Comparison of ENCODE assay signal across 9 mouse cellular contexts in the genomic region with DNA sequence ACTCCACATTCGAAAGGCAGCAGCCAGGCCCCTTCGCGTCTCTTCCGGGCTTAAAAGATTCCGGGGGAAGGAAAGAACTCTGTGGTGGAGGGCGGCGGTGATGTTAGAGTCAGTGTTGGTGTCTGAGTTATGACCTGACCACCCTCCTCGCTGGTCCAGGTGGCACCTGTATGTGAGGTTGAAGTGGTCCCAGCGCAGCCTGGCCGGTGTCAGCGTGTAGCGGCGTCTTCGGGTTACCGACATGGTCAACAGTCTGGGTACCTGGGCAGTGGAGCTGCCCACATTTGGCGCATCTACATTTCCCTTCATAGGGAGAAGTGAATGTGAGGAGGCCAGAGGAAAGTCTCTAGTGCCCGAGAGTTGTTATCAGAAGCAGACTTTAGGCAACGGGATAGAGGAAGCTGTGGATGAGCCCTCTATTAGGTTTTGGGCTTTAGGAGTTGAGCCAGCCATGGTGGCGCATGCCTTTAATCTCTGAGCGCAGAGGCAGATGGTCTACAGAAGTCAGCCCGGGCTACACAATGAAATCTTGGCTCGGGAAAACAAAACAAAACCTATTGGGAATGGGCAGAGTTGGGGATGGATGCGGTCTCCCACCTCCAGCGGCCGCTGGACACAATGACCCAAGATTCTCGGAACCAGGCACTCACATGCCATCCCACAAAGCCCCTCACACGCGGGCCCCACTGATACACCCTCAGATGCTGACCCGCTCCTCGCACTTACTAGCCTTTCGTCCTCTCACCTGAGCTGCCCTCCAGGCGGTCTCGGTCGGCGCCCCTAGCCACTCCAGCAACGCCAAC. TPM values are rescaled to one million over a fixed set of nuclear protein-coding genes. Genes with fewer than 3 reads are reported as not detected.
A peak's percentile ranks its signal among the peaks of the same experiment; 100 is the strongest.
DNase-seq lines count a peak whose midpoint lies in the region; ATAC-seq and TF ChIP-seq lines count a peak whose summit lies in the region.
"Had no signal": no experiment of that assay in that cellular context is flagged by ENCODE, and none has a peak within 500 bp of the region (broad histone marks: within the 10 kb centered on the region; RNA-seq: fewer than 3 reads in every experiment).

No protein-coding gene starts in this region.

- H3K9me3 ChIP-seq in ES-Bruce4 (replicated peaks; ENCODE audit: control insufficient read depth, insufficient read depth, low read length, poor library complexity, severe bottlenecking): no peaks in the 10 kb centered on the region
- no peaks in the 10 kb centered on the region for H3K9me3 ChIP-seq in forebrain, postnatal 0 days (ENCODE audit: low read length)
- H3K9me3 ChIP-seq in liver, embryonic 16.5 days (replicated peaks; ENCODE audit: control insufficient read depth, low read length): no peaks in the 10 kb centered on the region

- H3K27me3 ChIP-seq in ES-Bruce4 (ENCODE audit: control insufficient read depth, insufficient read depth, low read length, poor library complexity, severe bottlenecking): no peaks in the 10 kb centered on the region
- H3K27me3 ChIP-seq in forebrain, postnatal 0 days (ENCODE audit: insufficient read depth, low read length): peaks cover 37% of the 10 kb centered on the region
- H3K27me3 ChIP-seq in liver, embryonic 16.5 days (ENCODE audit: control insufficient read depth, insufficient read depth, low read depth, low read length): peaks cover 45% of the 10 kb centered on the region

- no peak overlapping the region for H3K27ac ChIP-seq in ES-Bruce4 (ENCODE audit: insufficient read depth, low read length)
- no peak overlapping the region for H3K27ac ChIP-seq in forebrain, postnatal 0 days (ENCODE audit: low read depth, low read length)
- no peak overlapping the region for H3K27ac ChIP-seq in liver, embryonic 16.5 days (ENCODE audit: low read length)

- ATAC-seq in forebrain, postnatal 0 days: no peak
- ATAC-seq in liver, embryonic 16.5 days (ENCODE audit: low read depth): no peak
- no peak for ATAC-seq in megakaryocyte-erythroid progenitor cell, adult 5-6 weeks (replicated peaks; ENCODE audit: low FRiP score, low TSS enrichment, poor library complexity, severe bottlenecking)

- TF ChIP-seq EP300 in ES-Bruce4 (IDR thresholded peaks at IDR 0.05; ENCODE audit: insufficient read depth, low read depth, low read length): no peak

- TF ChIP-seq POLR2A in ES-Bruce4 (IDR thresholded peaks at IDR 0.05; ENCODE audit: insufficient read depth, low read length): no peak

- peak overlapping the region; percentile 79 for H3K9ac ChIP-seq in ES-Bruce4 (ENCODE audit: low read depth, poor library complexity, severe bottlenecking)
- H3K9ac ChIP-seq in forebrain, postnatal 0 days: peak overlapping the region; percentile 14; the same call in 1 of the 2 replicates
- no peak overlapping the region; the same call in 1 of the 2 replicates for H3K9ac ChIP-seq in liver, embryonic 16.5 days (ENCODE audit: low read depth, low read length)

- 25% methylated on average over 36 of the region's 36 CpGs for WGBS in forebrain, postnatal 0 days
- 22% methylated on average over 36 of the region's 36 CpGs for WGBS in liver, embryonic 16.5 days (ENCODE audit: insufficient replicate concordance)

- peak; percentile 9 for DNase-seq in embryo, embryonic 9.5 days (ENCODE audit: extremely low spot score)
- no peak for DNase-seq in embryo, embryonic 11 days
- peak; percentile 16 for DNase-seq in forebrain, postnatal 0 days
- DNase-seq in ovary, adult 18-20 months (ENCODE audit: low spot score): no peak
- no peak for DNase-seq in thymus, postnatal 36 days

- H3K36me3 ChIP-seq in ES-Bruce4 (ENCODE audit: control insufficient read depth, insufficient read depth, low read length, poor library complexity, severe bottlenecking): peaks cover 23% of the 10 kb centered on the region
- peaks cover 71% of the 10 kb centered on the region for H3K36me3 ChIP-seq in forebrain, postnatal 0 days (ENCODE audit: insufficient read depth)
- peaks cover 28% of the 10 kb centered on the region for H3K36me3 ChIP-seq in liver, embryonic 16.5 days (ENCODE audit: control insufficient read depth, insufficient read depth)

- peaks cover 5% of the 10 kb centered on the region for H3K4me1 ChIP-seq in ES-Bruce4 (ENCODE audit: control insufficient read depth, insufficient read depth, low read length)
- H3K4me1 ChIP-seq in forebrain, postnatal 0 days (ENCODE audit: insufficient read depth): peaks cover 11% of the 10 kb centered on the region
- peaks cover 22% of the 10 kb centered on the region for H3K4me1 ChIP-seq in liver, embryonic 16.5 days (ENCODE audit: control insufficient read depth, low read depth, low read length)

- H3K4me3 ChIP-seq in ES-Bruce4 (ENCODE audit: low read depth, low read length): peak overlapping the region; percentile 65
- H3K4me3 ChIP-seq in forebrain, postnatal 0 days (ENCODE audit: low read depth, low read length): peak overlapping the region; percentile 27
- peak overlapping the region; percentile 34 for H3K4me3 ChIP-seq in liver, embryonic 16.5 days (ENCODE audit: low read depth, low read length)

- peak overlapping the region; percentile 56 for H3K4me2 ChIP-seq in forebrain, postnatal 0 days (ENCODE audit: low read depth)
- peak overlapping the region; percentile 45 for H3K4me2 ChIP-seq in liver, embryonic 16.5 days (ENCODE audit: low read depth, low read length)

- no peak for TF ChIP-seq CTCF in ES-Bruce4 (IDR thresholded peaks at IDR 0.05; ENCODE audit: low read depth, low read length)
- TF ChIP-seq CTCF in forebrain, postnatal 0 days (IDR thresholded peaks at IDR 0.05; ENCODE audit: low read depth): no peak

RNA-seq across cellular contexts. Expression of gene Mmp23, which starts 0.7 kb away (rescaled TPM):
- 11.7 and 13.6 TPM in 2 replicates for polyA plus RNA-seq in ES-Bruce4 (2011; ENCODE audit: insufficient read depth, insufficient read length, low read depth, missing spikeins)
- 6.0 TPM in 2 replicates for total RNA-seq in forebrain, postnatal 0 days (2014; rRNA removed)
- 2.5 and 2.9 TPM in 2 replicates for polyA plus RNA-seq in forebrain, postnatal 0 days (2015; fragmentation: Nextera tagmentation; extraction: Ambion mirVana)
- polyA plus RNA-seq in liver, embryonic 16.5 days (2015; fragmentation: Nextera tagmentation; extraction: Ambion mirVana): 4.1 and 4.9 TPM in 2 replicates
- not detected in 2 replicates for total RNA-seq in megakaryocyte-erythroid progenitor cell, adult 5-6 weeks (2014; fragmentation: Nextera tagmentation)
- total RNA-seq in megakaryocyte-erythroid progenitor cell, adult 5-6 weeks (2017): not detected in 2 replicates

RNA-seq across cellular contexts. Expression of gene Gm10563, which starts 7.3 kb away (rescaled TPM):
- polyA plus RNA-seq in ES-Bruce4 (2011; ENCODE audit: insufficient read depth, insufficient read length, low read depth, missing spikeins): not detected in 2 replicates
- not detected in 2 replicates for total RNA-seq in forebrain, postnatal 0 days (2014; rRNA removed)
- polyA plus RNA-seq in forebrain, postnatal 0 days (2015; fragmentation: Nextera tagmentation; extraction: Ambion mirVana): not detected in 2 replicates
- polyA plus RNA-seq in liver, embryonic 16.5 days (2015; fragmentation: Nextera tagmentation; extraction: Ambion mirVana): not detected in 2 replicates
- not detected in 2 replicates for total RNA-seq in megakaryocyte-erythroid progenitor cell, adult 5-6 weeks (2014; fragmentation: Nextera tagmentation)
- total RNA-seq in megakaryocyte-erythroid progenitor cell, adult 5-6 weeks (2017): not detected in 2 replicates
- polyA plus RNA-seq: cortical plate, adult 2 months had no signal

RNA-seq across cellular contexts. Expression of gene Mib2, which starts 16.5 kb away (rescaled TPM):
- 13.4 and 18.4 TPM in 2 replicates for polyA plus RNA-seq in ES-Bruce4 (2011; ENCODE audit: insufficient read depth, insufficient read length, low read depth, missing spikeins)
- total RNA-seq in forebrain, postnatal 0 days (2014; rRNA removed): 98.0 and 116 TPM in 2 replicates
- 42.9 and 46.5 TPM in 2 replicates for polyA plus RNA-seq in forebrain, postnatal 0 days (2015; fragmentation: Nextera tagmentation; extraction: Ambion mirVana)
- polyA plus RNA-seq in liver, embryonic 16.5 days (2015; fragmentation: Nextera tagmentation; extraction: Ambion mirVana): 4.4 and 6.3 TPM in 2 replicates
- 12.9 and 17.9 TPM in 2 replicates for total RNA-seq in megakaryocyte-erythroid progenitor cell, adult 5-6 weeks (2014; fragmentation: Nextera tagmentation)
- total RNA-seq in megakaryocyte-erythroid progenitor cell, adult 5-6 weeks (2017): 11.9 and 13.3 TPM in 2 replicates

RNA-seq across cellular contexts. Expression of gene Cdk11b, which starts 27.8 kb away (rescaled TPM):
- polyA plus RNA-seq in ES-Bruce4 (2011; ENCODE audit: insufficient read depth, insufficient read length, low read depth, missing spikeins): 105 and 113 TPM in 2 replicates
- 20.7 and 21.8 TPM in 2 replicates for total RNA-seq in forebrain, postnatal 0 days (2014; rRNA removed)
- polyA plus RNA-seq in forebrain, postnatal 0 days (2015; fragmentation: Nextera tagmentation; extraction: Ambion mirVana): 48.7 and 64.7 TPM in 2 replicates
- 19.4 and 20.3 TPM in 2 replicates for polyA plus RNA-seq in liver, embryonic 16.5 days (2015; fragmentation: Nextera tagmentation; extraction: Ambion mirVana)
- total RNA-seq in megakaryocyte-erythroid progenitor cell, adult 5-6 weeks (2014; fragmentation: Nextera tagmentation): 60.7 and 74.1 TPM in 2 replicates
- total RNA-seq in megakaryocyte-erythroid progenitor cell, adult 5-6 weeks (2017): 44.7 and 67.9 TPM in 2 replicates

RNA-seq across cellular contexts. Expression of gene Fndc10, which starts 41.7 kb away (rescaled TPM):
- 11.9 and 15.0 TPM in 2 replicates for polyA plus RNA-seq in ES-Bruce4 (2011; ENCODE audit: insufficient read depth, insufficient read length, low read depth, missing spikeins)
- total RNA-seq in forebrain, postnatal 0 days (2014; rRNA removed): 31.9 and 33.5 TPM in 2 replicates
- 20.4 and 24.6 TPM in 2 replicates for polyA plus RNA-seq in forebrain, postnatal 0 days (2015; fragmentation: Nextera tagmentation; extraction: Ambion mirVana)
- 0.04 and 0.08 TPM in 2 replicates for polyA plus RNA-seq in liver, embryonic 16.5 days (2015; fragmentation: Nextera tagmentation; extraction: Ambion mirVana)
- total RNA-seq in megakaryocyte-erythroid progenitor cell, adult 5-6 weeks (2014; fragmentation: Nextera tagmentation): 1.1 and 2.8 TPM in 2 replicates
- total RNA-seq in megakaryocyte-erythroid progenitor cell, adult 5-6 weeks (2017): 0.33 and 0.88 TPM in 2 replicates

Comparison
In these comparisons a context has a peak if more than half of its experiments do, and no peak if none do; other contexts are left out.
1. DNase-seq: peak in embryo, embryonic 9.5 days (single experiment) and forebrain, postnatal 0 days (single experiment); none in embryo, embryonic 11 days (single experiment), ovary, adult 18-20 months (single experiment) and thymus, postnatal 36 days (0 of 2).
2. Peak in every context shown above with its lines, with median percentiles within 50 percentile points of each other: H3K4me3 ChIP-seq.